Mouse (Mus musculus) midbrain, postnatal 0 days (tissue): ENCODE measurements at regions not wholly inside any gene's neighbourhood (a gene's known extent, or its start where the extent isn't known, plus 50 kb on each side); places are given as distances from the start of the nearest gene placed in this dataset.
"Not testable (repeated sequence)": the region's sequence is repeated elsewhere in the genome, so short reads cannot be mapped to it uniquely, and the experiment has no call there.

Experiments
- ATAC-seq: fragments of 200-750 bp; cut with Nextera tagmentation; 2 replicates; pipeline ENCODE4 v1.8.0; 2017; ENCODE audit warnings: moderate number of reproducible peaks, mild to moderate bottlenecking, moderate TSS enrichment, moderate library complexity; ENCODE audit not compliant: low FRiP score
- DNase-seq: peaks from one replicate; pipeline ENCODE4 v3.0.0-alpha.2; 2015; ENCODE audit warnings: low spot score
- H3K27ac ChIP-seq: fragments of 300-500 bp; sonication (generic); 2 replicates; pipeline ENCODE4 v1.5.1; 2014; ENCODE audit warnings: low read depth, mild to moderate bottlenecking, low read length, mixed read lengths
- H3K27me3 ChIP-seq: fragments of 300-500 bp; sonication (generic); 2 replicates; pipeline ENCODE4 v1.6.1; 2014; ENCODE audit warnings: low read length, control low read depth, mixed read lengths; ENCODE audit not compliant: insufficient read depth
- H3K36me3 ChIP-seq: fragments of 300-500 bp; sonication (generic); 2 replicates; pipeline ENCODE4 v1.6.1; 2014; ENCODE audit warnings: low read length, control low read depth, mixed read lengths; ENCODE audit not compliant: insufficient read depth
- H3K4me1 ChIP-seq: fragments of 300-500 bp; sonication (generic); 2 replicates; pipeline ENCODE4 v1.6.1; 2014; ENCODE audit warnings: mild to moderate bottlenecking, control low read depth, antibody characterized with exemption, low read length, mixed read lengths; ENCODE audit not compliant: insufficient read depth
- H3K4me2 ChIP-seq: fragments of 300-500 bp; sonication (generic); 2 replicates; pipeline ENCODE4 v1.6.1; 2014; ENCODE audit warnings: low read depth, mild to moderate bottlenecking, low read length, mixed read lengths; ENCODE audit not compliant: poor library complexity, severe bottlenecking
- H3K4me3 ChIP-seq: fragments of 300-500 bp; sonication (generic); 2 replicates; pipeline ENCODE4 v1.5.1; 2014; ENCODE audit warnings: low read depth, mild to moderate bottlenecking, low read length, moderate library complexity
- H3K9ac ChIP-seq: fragments of 300-500 bp; sonication (generic); replicated peaks from 2 replicates; pipeline ENCODE4 v1.6.1; 2014; ENCODE audit warnings: mild to moderate bottlenecking, low read length, moderate library complexity, mixed read lengths; ENCODE audit not compliant: poor library complexity, severe bottlenecking
- H3K9me3 ChIP-seq: fragments of 300-500 bp; sonication (generic); 2 replicates; pipeline ENCODE4 v1.6.1; 2016; ENCODE audit warnings: low read length, control low read depth
- CTCF ChIP-seq: IDR thresholded peaks from 2 replicates; pipeline ENCODE4 v1.5.1; 2016; ENCODE audit warnings: antibody characterized with exemption, mild to moderate bottlenecking
- WGBS: fragments of 180-500 bp; shearing (Covaris S2); extraction: QIAGEN DNeasy Blood & Tissue Kit; methylation state at CpG from one replicate; pipeline ENCODE4 v1.1.7; 2014; 5-methylcytosine and 5-hydroxymethylcytosine counted together

GRCm38 (mm10) chr6:68680099-68680791 lies 1144.6 kb upstream of the Tacstd2 start:
- H3K36me3 ChIP-seq = no peaks in the 10 kb centered on the region
- no peak for ATAC-seq
- 86% methylated on average over 3 of the region's 3 CpGs for WGBS
- H3K9me3 ChIP-seq = no peaks in the 10 kb centered on the region
- no peak overlapping the region for H3K27ac ChIP-seq
- DNase-seq = no peak
- no peak overlapping the region for H3K4me2 ChIP-seq
- H3K27me3 ChIP-seq = no peaks in the 10 kb centered on the region
- H3K4me3 ChIP-seq = no peak overlapping the region
- no peak overlapping the region for H3K9ac ChIP-seq
- H3K4me1 ChIP-seq = no peaks in the 10 kb centered on the region
- TF ChIP-seq CTCF = no peak

GRCm38 (mm10) chr6:68668433-68668832 lies 1132.8 kb upstream of the Tacstd2 start:
- H3K9ac ChIP-seq, H3K4me1 ChIP-seq, H3K4me3 ChIP-seq, H3K27me3 ChIP-seq, H3K27ac ChIP-seq, H3K36me3 ChIP-seq, H3K9me3 ChIP-seq, H3K4me2 ChIP-seq: not testable (repeated sequence)
- under 1% methylated on average over 10 of the region's 10 CpGs for WGBS
- TF ChIP-seq CTCF = peak; percentile 86
- peak; percentile 72 for ATAC-seq
- peak; percentile 50 for DNase-seq

GRCm38 (mm10) chr6:68632309-68632708 lies 1096.7 kb upstream of the Tacstd2 start:
- H3K9me3 ChIP-seq, ATAC-seq, H3K4me1 ChIP-seq, DNase-seq, H3K9ac ChIP-seq, H3K36me3 ChIP-seq, H3K27ac ChIP-seq, H3K27me3 ChIP-seq, H3K4me3 ChIP-seq, H3K4me2 ChIP-seq: not testable (repeated sequence)

GRCm38 (mm10) chr6:68631787-68632186 lies 1096.2 kb upstream of the Tacstd2 start:
- no peak for TF ChIP-seq CTCF
- WGBS = 61% methylated on average over 1 of the region's 1 CpGs
- no peak for ATAC-seq

GRCm38 (mm10) chr6:68606033-68606432 lies 1070.4 kb upstream of the Tacstd2 start:
- Histone ChIP-seq H3K27me3 (no peaks in the 10 kb centered on the region), H3K9me3 (no peaks in the 10 kb centered on the region), H3K27ac (no peak overlapping the region), H3K9ac (no peak overlapping the region), H3K36me3 (no peaks in the 10 kb centered on the region), H3K4me3 (no peak overlapping the region), H3K4me1 (no peaks in the 10 kb centered on the region), H3K4me2 (no peak overlapping the region)
- DNase-seq (no peak), ATAC-seq (no peak)
- TF ChIP-seq CTCF = peak; percentile 41
- WGBS = 74% methylated on average over 2 of the region's 2 CpGs

More at GRCm38 (mm10) chr6:68631787-68632186, 1096.2 kb upstream of the Tacstd2 start:
- Histone ChIP-seq H3K9me3 (no peaks in the 10 kb centered on the region), H3K27me3 (no peaks in the 10 kb centered on the region), H3K4me1 (no peaks in the 10 kb centered on the region), H3K4me2 (no peak overlapping the region), H3K36me3 (no peaks in the 10 kb centered on the region), H3K4me3 (no peak overlapping the region), H3K9ac (no peak overlapping the region), H3K27ac (no peak overlapping the region)
- no peak for DNase-seq
